19 mouse cellular contexts compared by ENCODE assay signal in genomic region chr14:27347666-27348065, GRCm38 (mm10).
DNase-seq lines count a peak whose midpoint lies in the region; TF ChIP-seq lines count a peak whose summit lies in the region.
"Had no signal": no experiment of that assay in that cellular context is flagged by ENCODE, and none has a peak within 500 bp of the region (broad histone marks: within the 10 kb centered on the region; RNA-seq: fewer than 3 reads in every experiment).

No protein-coding gene starts in this region.

- H3K36me3 ChIP-seq in heart, adult 2 months (ENCODE audit: control insufficient read depth, insufficient read depth, low read length): peaks cover 43% of the 10 kb centered on the region
- H3K36me3 ChIP-seq in kidney, adult 2 months (ENCODE audit: control insufficient read depth, insufficient read depth, low read length): no peaks in the 10 kb centered on the region
- H3K36me3 ChIP-seq in spleen, adult 2 months (ENCODE audit: control insufficient read depth, insufficient read depth, low read length): peaks cover 3% of the 10 kb centered on the region; the same call in 1 of the 2 replicates
- H3K36me3 ChIP-seq: limb, embryonic 15.5 days; midbrain, embryonic 13.5 days; neural tube, embryonic 15.5 days had no signal

- H3K9ac ChIP-seq in heart, adult 2 months (ENCODE audit: low read depth, low read length): no peak overlapping the region
- H3K9ac ChIP-seq: limb, embryonic 15.5 days; midbrain, embryonic 13.5 days; neural tube, embryonic 15.5 days had no signal

- 77% methylated on average over 5 of the region's 5 CpGs for WGBS in heart, adult 2 months
- WGBS in kidney, adult 2 months: 80% methylated on average over 5 of the region's 5 CpGs
- WGBS in spleen, adult 2 months: 63% methylated on average over 5 of the region's 5 CpGs

- no peak for TF ChIP-seq CTCF in heart, adult 2 months (IDR thresholded peaks at IDR 0.05)
- TF ChIP-seq CTCF in kidney, adult 2 months (conservative IDR thresholded peaks at IDR 0.05; ENCODE audit: insufficient read depth, insufficient read length, low read depth, low read length): no peak
- TF ChIP-seq CTCF in spleen, adult 2 months (IDR thresholded peaks at IDR 0.05; ENCODE audit: extremely low read depth, insufficient read depth, insufficient read length, insufficient replicate concordance): no peak

- TF ChIP-seq EP300 in heart, adult 2 months (IDR thresholded peaks at IDR 0.05; ENCODE audit: insufficient read depth, low read depth, low read length): no peak

- H3K79me2 ChIP-seq in heart, adult 2 months (replicated peaks; ENCODE audit: control insufficient read depth, insufficient read depth, low read length): 0 out of 2 replicates have a peak, but pooled peaks cover 2% of the 10 kb centered on the region

- H3K4me3 ChIP-seq in heart, adult 2 months: no peak overlapping the region
- H3K4me3 ChIP-seq in kidney, adult 2 months (ENCODE audit: insufficient read depth, low read depth, low read length): no peak overlapping the region
- H3K4me3 ChIP-seq in spleen, adult 2 months (ENCODE audit: extremely low read depth, insufficient read depth, insufficient read length): no peak overlapping the region
- H3K4me3 ChIP-seq: limb, embryonic 15.5 days; midbrain, embryonic 13.5 days; neural tube, embryonic 15.5 days had no signal

- peaks cover 43% of the 10 kb centered on the region for H3K4me1 ChIP-seq in heart, adult 2 months (ENCODE audit: control insufficient read depth, insufficient read depth, low read length)
- H3K4me1 ChIP-seq in kidney, adult 2 months (ENCODE audit: control insufficient read depth, insufficient read depth, low read length): peaks cover 36% of the 10 kb centered on the region
- H3K4me1 ChIP-seq in spleen, adult 2 months (ENCODE audit: control insufficient read depth, insufficient read depth, insufficient read length): peaks cover 46% of the 10 kb centered on the region
- H3K4me1 ChIP-seq: midbrain, embryonic 13.5 days; neural tube, embryonic 15.5 days had no signal

- DNase-seq in heart, adult 2 months: no peak
- no peak for DNase-seq in heart, adult 9 months (ENCODE audit: low spot score in 2 of 2)
- DNase-seq in kidney, adult 2 months: no peak
- DNase-seq in kidney, adult 8-10 months: no peak
- DNase-seq in spleen, adult 2 months (ENCODE audit: low read depth in 1 of 2, low spot score in 2 of 2): no peak
- DNase-seq in spleen, adult 12 weeks (ENCODE audit: low spot score): no peak
- no peak for DNase-seq in left cerebral cortex, postnatal 25 days (ENCODE audit: low spot score in 2 of 2)
- DNase-seq: cerebellum, adult 9-11 months; gastrocnemius, postnatal 10 days; layer of hippocampus, adult 9-11 months; lung, adult 2 months; lung, postnatal 4 days; right cerebral cortex, postnatal 25 days; thymus, postnatal 36 days had no signal

- intact Hi-C loops in heart, adult 2 months (cut with DNase I): no loop called here
- intact Hi-C loops in left cerebral cortex, postnatal 25 days (cut with DNase I): no loop called here

- H3K27me3 ChIP-seq in heart, adult 2 months (ENCODE audit: control insufficient read depth, insufficient read depth, low read length): no peaks in the 10 kb centered on the region
- no peaks in the 10 kb centered on the region for H3K27me3 ChIP-seq in kidney, adult 2 months (replicated peaks; ENCODE audit: control insufficient read depth, insufficient read depth, low read length)
- H3K27me3 ChIP-seq in spleen, adult 2 months (ENCODE audit: control insufficient read depth, insufficient read depth, low read length): no peaks in the 10 kb centered on the region
- H3K27me3 ChIP-seq: CH12.LX; limb, embryonic 15.5 days; midbrain, embryonic 13.5 days; neural tube, embryonic 15.5 days; Patski had no signal

- H3K27ac ChIP-seq in heart, adult 2 months: peak overlapping the region; percentile 26
- H3K27ac ChIP-seq in kidney, adult 2 months (ENCODE audit: insufficient read depth, low read depth, low read length): 0 out of 2 replicates have a peak overlapping the region, but pooled peaks have one; percentile 29
- peak overlapping the region; percentile 26 for H3K27ac ChIP-seq in spleen, adult 2 months (ENCODE audit: insufficient read depth, low read length)
- H3K27ac ChIP-seq: limb, embryonic 15.5 days; midbrain, embryonic 13.5 days; neural tube, embryonic 15.5 days had no signal

- no peak for TF ChIP-seq POLR2A in heart, adult 2 months (IDR thresholded peaks at IDR 0.05; ENCODE audit: insufficient read depth, low read depth, low read length)
- no peak for TF ChIP-seq POLR2A in kidney, adult 2 months (IDR thresholded peaks at IDR 0.05; ENCODE audit: low read depth, low read length)
- no peak for TF ChIP-seq POLR2A in spleen, adult 2 months (IDR thresholded peaks at IDR 0.05; ENCODE audit: low read depth, low read length)
